9 mouse cellular contexts compared by ENCODE assay signal in genomic region chr10:91179834-91180233, GRCm38 (mm10). TPM values are rescaled to one million over a fixed set of nuclear protein-coding genes. Genes with fewer than 3 reads are reported as not detected.
DNase-seq lines count a peak whose midpoint lies in the region; ATAC-seq lines count a peak whose summit lies in the region.
"Had no signal": no experiment of that assay in that cellular context is flagged by ENCODE, and none has a peak within 500 bp of the region (broad histone marks: within the 10 kb centered on the region; RNA-seq: fewer than 3 reads in every experiment).

No protein-coding gene starts in this region.

- no peaks in the 10 kb centered on the region for H3K27me3 ChIP-seq in lung, embryonic 16.5 days (ENCODE audit: control insufficient read depth, insufficient read depth, low read depth, low read length)
- H3K27me3 ChIP-seq in forebrain, embryonic 11.5 days (ENCODE audit: control insufficient read depth, insufficient read depth, low read length), result no peaks in the 10 kb centered on the region
- no peaks in the 10 kb centered on the region for H3K27me3 ChIP-seq in limb, embryonic 11.5 days (ENCODE audit: control insufficient read depth, insufficient read depth, low read length)
- H3K27me3 ChIP-seq in splenic B cell, adult 2 months (ENCODE audit: control insufficient read depth, insufficient read depth, low read length, poor library complexity, severe bottlenecking), result no peaks in the 10 kb centered on the region

- H3K4me1 ChIP-seq in lung, embryonic 16.5 days (replicated peaks; ENCODE audit: control insufficient read depth, insufficient read depth, low read length), result peaks cover 8% of the 10 kb centered on the region
- H3K4me1 ChIP-seq in forebrain, embryonic 11.5 days (replicated peaks; ENCODE audit: control insufficient read depth, insufficient read depth, low read length), result peaks cover 10% of the 10 kb centered on the region
- H3K4me1 ChIP-seq in limb, embryonic 11.5 days (ENCODE audit: control insufficient read depth, insufficient read depth, low read length), result no peaks in the 10 kb centered on the region; the same call in 1 of the 2 replicates

- peak overlapping the region; percentile 64 for H3K4me2 ChIP-seq in lung, embryonic 16.5 days (ENCODE audit: low read depth, low read length)
- no peak overlapping the region for H3K4me2 ChIP-seq in forebrain, embryonic 11.5 days (ENCODE audit: low read depth, low read length, severe bottlenecking)
- peak overlapping the region; percentile 36; the same call in 1 of the 2 replicates for H3K4me2 ChIP-seq in limb, embryonic 11.5 days (ENCODE audit: low read depth, severe bottlenecking)

- H3K27ac ChIP-seq in lung, embryonic 16.5 days (ENCODE audit: low read length), result peak overlapping the region; percentile 100
- peak overlapping the region; percentile 99; the same call in 1 of the 2 replicates for H3K27ac ChIP-seq in forebrain, embryonic 11.5 days (ENCODE audit: low read depth, low read length)
- 0 out of 2 replicates have a peak overlapping the region, but pooled peaks have one; percentile 21 for H3K27ac ChIP-seq in limb, embryonic 11.5 days (replicated peaks; ENCODE audit: low read depth, low read length)

- H3K36me3 ChIP-seq in lung, embryonic 16.5 days (ENCODE audit: control insufficient read depth, insufficient read depth, low read length), result no peaks in the 10 kb centered on the region
- no peaks in the 10 kb centered on the region for H3K36me3 ChIP-seq in forebrain, embryonic 11.5 days (ENCODE audit: control insufficient read depth, insufficient read depth, low read length)
- H3K36me3 ChIP-seq in limb, embryonic 11.5 days (ENCODE audit: control insufficient read depth, insufficient read depth, low read length), result no peaks in the 10 kb centered on the region
- H3K36me3 ChIP-seq in splenic B cell, adult 2 months (ENCODE audit: control insufficient read depth, insufficient read depth, low read length, poor library complexity, severe bottlenecking), result no peaks in the 10 kb centered on the region

- no peak for DNase-seq in lung, postnatal 4 days
- no peak for DNase-seq in forebrain, embryonic 11.5 days (ENCODE audit: low spot score)
- DNase-seq in limb, embryonic 11.5 days (ENCODE audit: low spot score), result no peak
- DNase-seq in splenic B cell, adult 2 months (ENCODE audit: low read depth, low spot score), result peak; percentile 31
- no peak for DNase-seq in adrenal gland, adult 2 months
- no peak for DNase-seq in retina, postnatal 1 day
- no peak for DNase-seq in left cerebral cortex, adult 11 months (ENCODE audit: low spot score)
- DNase-seq: lung, postnatal 14 days had no signal

- no peaks in the 10 kb centered on the region for H3K9me3 ChIP-seq in lung, embryonic 16.5 days (ENCODE audit: control insufficient read depth, low read length)
- no peaks in the 10 kb centered on the region for H3K9me3 ChIP-seq in forebrain, embryonic 11.5 days (ENCODE audit: control insufficient read depth, low read length)
- H3K9me3 ChIP-seq in limb, embryonic 11.5 days (ENCODE audit: control insufficient read depth, low read length), result no peaks in the 10 kb centered on the region

- H3K9ac ChIP-seq in lung, embryonic 16.5 days (ENCODE audit: low read length), result peak overlapping the region; percentile 81
- H3K9ac ChIP-seq in forebrain, embryonic 11.5 days (ENCODE audit: low read length), result no peak overlapping the region
- H3K9ac ChIP-seq in limb, embryonic 11.5 days (ENCODE audit: low read length), result 0 out of 2 replicates have a peak overlapping the region, but pooled peaks have one; percentile 9

- no peak for ATAC-seq in lung, embryonic 16.5 days (ENCODE audit: low read depth)
- no peak for ATAC-seq in forebrain, embryonic 11.5 days (replicated peaks; ENCODE audit: low FRiP score)
- no peak for ATAC-seq in limb, embryonic 11.5 days (ENCODE audit: insufficient number of reproducible peaks, low FRiP score, low TSS enrichment, low read depth)

- WGBS in lung, embryonic 16.5 days, result 39% methylated on average over 2 of the region's 2 CpGs
- WGBS in forebrain, embryonic 11.5 days, result 87% methylated on average over 2 of the region's 2 CpGs
- WGBS in limb, embryonic 11.5 days, result 84% methylated on average over 2 of the region's 2 CpGs

- H3K4me3 ChIP-seq in lung, embryonic 16.5 days (ENCODE audit: low read length), result peak overlapping the region; percentile 53
- no peak overlapping the region for H3K4me3 ChIP-seq in forebrain, embryonic 11.5 days (ENCODE audit: low read depth, low read length)
- H3K4me3 ChIP-seq in limb, embryonic 11.5 days (ENCODE audit: low read depth, low read length), result no peak overlapping the region

RNA-seq across cellular contexts. Expression of gene Tmpo, which starts 1.3 kb away (rescaled TPM):
- 210 and 220 TPM in 2 replicates for polyA plus RNA-seq in lung, embryonic 16.5 days (2015; fragmentation: Nextera tagmentation; extraction: Ambion mirVana)
- polyA plus RNA-seq in forebrain, embryonic 11.5 days (2014; fragmentation: Nextera tagmentation; extraction: Ambion mirVana), result 433 and 456 TPM in 2 replicates
- polyA plus RNA-seq in limb, embryonic 11.5 days (2014; fragmentation: Nextera tagmentation; extraction: Ambion mirVana), result 359 and 371 TPM in 2 replicates
- 10 to 100 TPM; 68.0 to 90.6 TPM for total RNA-seq in adrenal gland, adult 2 months (2021)
- 41.1 and 41.4 TPM in 2 replicates for polyA plus RNA-seq in adrenal gland, adult 2 months (2012; rRNA removed)

RNA-seq across cellular contexts. Expression of gene Slc25a3, which starts 56.0 kb away (rescaled TPM):
- 405 and 406 TPM in 2 replicates for polyA plus RNA-seq in lung, embryonic 16.5 days (2015; fragmentation: Nextera tagmentation; extraction: Ambion mirVana)
- polyA plus RNA-seq in forebrain, embryonic 11.5 days (2014; fragmentation: Nextera tagmentation; extraction: Ambion mirVana), result 399 and 404 TPM in 2 replicates
- 450 and 461 TPM in 2 replicates for polyA plus RNA-seq in limb, embryonic 11.5 days (2014; fragmentation: Nextera tagmentation; extraction: Ambion mirVana)
- 1,000 to 10,000 TPM; 1,193 to 1,310 TPM for total RNA-seq in adrenal gland, adult 2 months (2021)
- polyA plus RNA-seq in adrenal gland, adult 2 months (2012; rRNA removed), result 1,760 and 3,093 TPM in 2 replicates

Comparison
In these comparisons a context has a peak if more than half of its experiments do, and no peak if none do; other contexts are left out.
1. H3K27ac ChIP-seq: peak in every context shown above with its lines; median percentile 100 in lung, embryonic 16.5 days; 99 in forebrain, embryonic 11.5 days; 21 in limb, embryonic 11.5 days.